Mouse (Mus musculus) olfactory bulb, adult 2 months (tissue): ENCODE data around the gene Olfr1099.

Source experiments
- CTCF ChIP-seq: fragments of 200-500 bp; IDR thresholded peaks from 2 replicates; pipeline ENCODE4 v1.5.1; 2012; ENCODE audit warnings: low read depth, mild to moderate bottlenecking, low read length, moderate library complexity; ENCODE audit not compliant: insufficient read depth
- POLR2A ChIP-seq: fragments of 200-500 bp; IDR thresholded peaks from 2 replicates; pipeline ENCODE4 v1.6.1; 2012; ENCODE audit warnings: mild to moderate bottlenecking, low read depth, low read length, moderate library complexity; ENCODE audit not compliant: insufficient read depth

GRCm38 (mm10) chr2:86905647-86906046 is 54.8 kb downstream of the Olfr1099 start:
- TF ChIP-seq CTCF (no peak), POLR2A (no peak)
